Mouse (Mus musculus): ENCODE measurements around the gene Dynlt1a. TPM values are rescaled to one million over a fixed set of nuclear protein-coding genes. Genes with fewer than 3 reads are reported as not detected.
"Not testable (repeated sequence)": the region's sequence is repeated elsewhere in the genome, so short reads cannot be mapped to it uniquely, and the experiment has no call there.

The Dynlt1a gene
- polyA plus RNA-seq, 1 experiment from 2014 or later, result 42.6 TPM

DNA sequence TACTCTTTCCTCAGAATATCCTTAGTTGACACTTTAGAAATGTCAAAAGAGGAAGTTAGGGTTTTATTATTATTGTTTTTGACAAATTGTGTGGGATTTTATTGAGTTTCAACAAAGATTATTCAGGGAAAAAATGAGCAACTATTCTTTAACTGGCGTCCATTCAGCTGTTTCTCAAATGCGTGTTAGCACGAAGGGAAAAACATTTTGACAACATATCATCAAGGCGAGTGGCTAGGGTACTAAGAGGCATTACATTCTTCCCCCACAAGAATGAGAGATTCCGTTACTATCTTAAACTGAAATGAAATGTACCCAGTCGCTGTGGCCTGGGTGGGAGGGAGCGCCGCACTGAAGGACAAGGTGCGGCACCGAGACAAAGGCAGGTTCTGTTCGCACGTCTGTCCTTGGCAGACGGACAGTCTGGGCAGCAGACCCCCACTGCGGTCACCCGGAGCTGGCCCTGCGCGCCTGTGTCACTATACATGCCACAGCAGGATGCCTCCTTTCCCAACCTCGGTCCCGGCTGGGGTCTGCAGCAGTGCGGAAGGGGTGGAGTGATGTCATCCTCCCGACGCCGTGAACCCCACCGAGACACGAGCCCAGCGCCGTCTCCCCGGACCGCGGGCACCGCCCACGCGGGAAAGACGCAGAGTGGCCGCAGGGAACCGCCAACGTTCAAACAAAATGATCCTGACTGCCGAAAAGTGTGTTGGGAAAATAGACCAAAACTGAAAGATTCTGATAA lies 747 bp downstream of the Dynlt1a start:
- H3K4me1 ChIP-seq (replicated peaks; ENCODE audit: control insufficient read depth, insufficient read depth, low read length); H3K36me3 ChIP-seq (ENCODE audit: control insufficient read depth, insufficient read depth); H3K27ac ChIP-seq (ENCODE audit: low read length); H3K9me3 ChIP-seq (ENCODE audit: control insufficient read depth, low read length); H3K27me3 ChIP-seq (replicated peaks; ENCODE audit: control insufficient read depth, insufficient read depth, low read length): not testable (repeated sequence)
- ATAC-seq, result peak; percentile 34; the same call in 1 of the 2 replicates
- under 1% methylated on average over 35 of the region's 38 CpGs for WGBS
- H3K4me3 ChIP-seq (replicated peaks; ENCODE audit: low read length), result peak overlapping the region; percentile 44
- H3K9ac ChIP-seq (replicated peaks; ENCODE audit: low read depth, low read length), result peak overlapping the region; percentile 51; the same call in 1 of the 2 replicates
- peak overlapping the region; percentile 51 for H3K4me2 ChIP-seq (ENCODE audit: low read length)

DNA sequence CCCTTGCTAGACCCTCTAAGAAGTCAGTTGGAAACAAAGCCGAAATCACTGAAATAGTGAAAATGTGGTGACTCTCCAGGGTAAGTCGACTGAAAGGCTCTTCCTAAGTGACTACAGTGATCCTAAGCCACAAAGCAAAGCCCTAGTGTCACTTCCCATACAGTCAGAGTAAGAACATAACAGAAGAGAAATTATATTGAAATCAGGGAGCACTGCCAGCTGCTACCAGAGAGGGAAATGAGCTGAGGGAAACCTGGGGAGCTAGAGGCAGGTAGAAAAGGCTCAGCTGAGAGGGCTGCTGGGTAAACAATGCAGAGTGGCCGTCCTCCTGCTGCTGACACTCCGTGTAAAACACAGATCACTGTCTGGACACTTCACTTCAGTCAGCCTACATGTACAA lies 1.6 kb downstream of the Dynlt1a start:
- H3K36me3 ChIP-seq (ENCODE audit: control insufficient read depth, insufficient read depth); H3K9me3 ChIP-seq (ENCODE audit: control insufficient read depth, low read length); H3K9ac ChIP-seq (replicated peaks; ENCODE audit: low read depth, low read length); ATAC-seq; H3K4me3 ChIP-seq (replicated peaks; ENCODE audit: low read length); H3K27me3 ChIP-seq (replicated peaks; ENCODE audit: control insufficient read depth, insufficient read depth, low read length); H3K27ac ChIP-seq (ENCODE audit: low read length); H3K4me2 ChIP-seq (ENCODE audit: low read length); H3K4me1 ChIP-seq (replicated peaks; ENCODE audit: control insufficient read depth, insufficient read depth, low read length): not testable (repeated sequence)
- WGBS, result 44% methylated on average over 2 of the region's 4 CpGs

DNA sequence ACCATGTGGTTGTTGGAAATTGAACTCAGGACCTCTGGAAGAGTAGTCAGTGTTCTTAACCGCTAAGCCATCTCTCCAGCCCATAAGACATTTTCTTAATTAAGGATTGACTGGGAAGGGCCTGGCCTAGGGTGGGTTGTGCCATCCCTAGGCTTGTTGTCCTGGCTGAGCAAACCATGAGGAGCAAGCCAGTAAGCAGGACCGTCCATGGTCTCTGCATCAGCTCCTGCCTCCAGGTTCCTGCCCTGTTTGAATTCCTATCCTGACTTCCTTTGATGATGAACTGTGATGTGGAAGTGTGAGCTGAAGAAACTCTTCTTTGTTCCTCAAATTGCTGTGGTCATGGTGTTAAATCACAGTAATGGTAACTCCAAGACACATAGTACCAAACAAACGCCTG lies 2.8 kb downstream of the Dynlt1a start:
- not testable (repeated sequence) for H3K4me3 ChIP-seq (replicated peaks; ENCODE audit: low read length)

DNA sequence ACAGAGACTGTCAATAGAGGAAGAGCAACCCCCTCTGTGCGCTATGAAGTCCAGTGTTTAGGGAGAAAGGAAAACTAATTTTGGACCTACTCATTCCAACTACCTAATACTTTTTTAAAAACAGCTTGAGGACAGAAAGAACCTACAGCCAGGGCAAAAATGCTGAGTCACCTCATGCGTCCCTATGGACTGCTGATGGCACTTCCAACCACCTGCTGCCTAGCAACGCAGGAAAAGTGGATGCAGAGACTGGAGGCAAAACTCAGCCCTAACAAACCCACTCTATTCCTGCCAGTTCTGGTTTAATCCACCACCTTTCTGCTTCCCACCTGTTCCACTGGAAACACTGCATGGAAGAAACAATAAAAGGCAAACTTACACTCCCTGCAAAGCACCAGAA lies 4.5 kb downstream of the Dynlt1a start:
- H3K4me3 ChIP-seq (replicated peaks; ENCODE audit: low read length); H3K4me2 ChIP-seq (ENCODE audit: low read length); H3K9ac ChIP-seq (replicated peaks; ENCODE audit: low read depth, low read length); H3K9me3 ChIP-seq (ENCODE audit: control insufficient read depth, low read length); H3K27me3 ChIP-seq (replicated peaks; ENCODE audit: control insufficient read depth, insufficient read depth, low read length); H3K36me3 ChIP-seq (ENCODE audit: control insufficient read depth, insufficient read depth); ATAC-seq; H3K4me1 ChIP-seq (replicated peaks; ENCODE audit: control insufficient read depth, insufficient read depth, low read length); H3K27ac ChIP-seq (ENCODE audit: low read length): not testable (repeated sequence)
- WGBS, result 71% methylated on average over 3 of the region's 3 CpGs

More for the DNA sequence above, 2.8 kb downstream of the Dynlt1a start:
- not testable (repeated sequence) for ATAC-seq; H3K36me3 ChIP-seq (ENCODE audit: control insufficient read depth, insufficient read depth); H3K9ac ChIP-seq (replicated peaks; ENCODE audit: low read depth, low read length); H3K27me3 ChIP-seq (replicated peaks; ENCODE audit: control insufficient read depth, insufficient read depth, low read length); H3K4me2 ChIP-seq (ENCODE audit: low read length); H3K9me3 ChIP-seq (ENCODE audit: control insufficient read depth, low read length); H3K4me1 ChIP-seq (replicated peaks; ENCODE audit: control insufficient read depth, insufficient read depth, low read length); H3K27ac ChIP-seq (ENCODE audit: low read length)
- 95% methylated on average over 2 of the region's 3 CpGs for WGBS

DNA sequence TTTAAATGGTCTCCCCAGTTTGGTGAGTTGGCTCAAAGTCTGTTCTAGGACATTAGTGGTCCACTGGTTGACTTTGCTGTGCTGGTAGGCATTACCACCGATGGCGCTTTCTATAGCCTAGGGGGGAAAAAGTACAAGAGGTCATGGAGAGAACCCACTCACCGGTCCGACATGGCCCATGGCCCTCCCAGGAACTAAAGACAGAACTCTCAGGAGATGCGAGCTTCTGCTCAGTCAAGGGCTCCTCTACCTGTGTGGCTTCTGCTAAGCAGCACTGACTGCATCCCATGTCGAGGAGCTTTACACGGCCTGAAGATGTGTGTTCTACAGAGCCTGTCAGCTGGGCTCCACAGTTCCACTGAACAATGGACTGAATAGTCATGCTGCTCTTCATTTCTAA lies 5.6 kb downstream of the Dynlt1a start:
- H3K27me3 ChIP-seq (replicated peaks; ENCODE audit: control insufficient read depth, insufficient read depth, low read length); H3K9me3 ChIP-seq (ENCODE audit: control insufficient read depth, low read length); H3K36me3 ChIP-seq (ENCODE audit: control insufficient read depth, insufficient read depth); H3K4me1 ChIP-seq (replicated peaks; ENCODE audit: control insufficient read depth, insufficient read depth, low read length); H3K4me2 ChIP-seq (ENCODE audit: low read length); H3K4me3 ChIP-seq (replicated peaks; ENCODE audit: low read length); ATAC-seq; H3K9ac ChIP-seq (replicated peaks; ENCODE audit: low read depth, low read length); H3K27ac ChIP-seq (ENCODE audit: low read length): not testable (repeated sequence)
- WGBS, result 94% methylated on average over 7 of the region's 7 CpGs

DNA sequence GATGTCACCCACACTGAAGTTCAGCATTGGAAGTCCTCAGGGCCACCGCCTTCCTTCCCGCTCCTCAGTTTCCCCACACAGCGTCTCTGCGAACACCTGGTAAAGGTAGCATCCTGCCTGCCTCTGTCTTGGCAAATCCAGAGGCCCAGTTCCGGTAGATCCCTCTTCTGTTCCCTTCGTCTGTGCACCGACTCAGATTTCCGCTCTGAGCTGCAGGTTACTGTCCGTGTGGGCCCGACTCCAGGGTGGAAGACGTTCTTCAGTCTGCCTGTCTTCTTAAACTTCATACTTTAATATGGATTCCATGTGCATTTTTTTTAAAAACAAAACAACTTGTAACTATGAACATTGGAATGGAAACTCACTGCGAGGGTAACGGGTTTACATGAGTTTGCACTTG lies 10.8 kb downstream of the Dynlt1a start:
- H3K4me1 ChIP-seq (replicated peaks; ENCODE audit: control insufficient read depth, insufficient read depth, low read length); H3K4me2 ChIP-seq (ENCODE audit: low read length); H3K27me3 ChIP-seq (replicated peaks; ENCODE audit: control insufficient read depth, insufficient read depth, low read length); ATAC-seq; H3K9me3 ChIP-seq (ENCODE audit: control insufficient read depth, low read length); H3K4me3 ChIP-seq (replicated peaks; ENCODE audit: low read length); H3K27ac ChIP-seq (ENCODE audit: low read length); H3K36me3 ChIP-seq (ENCODE audit: control insufficient read depth, insufficient read depth); H3K9ac ChIP-seq (replicated peaks; ENCODE audit: low read depth, low read length): not testable (repeated sequence)
- WGBS, result 95% methylated on average over 9 of the region's 13 CpGs

DNA sequence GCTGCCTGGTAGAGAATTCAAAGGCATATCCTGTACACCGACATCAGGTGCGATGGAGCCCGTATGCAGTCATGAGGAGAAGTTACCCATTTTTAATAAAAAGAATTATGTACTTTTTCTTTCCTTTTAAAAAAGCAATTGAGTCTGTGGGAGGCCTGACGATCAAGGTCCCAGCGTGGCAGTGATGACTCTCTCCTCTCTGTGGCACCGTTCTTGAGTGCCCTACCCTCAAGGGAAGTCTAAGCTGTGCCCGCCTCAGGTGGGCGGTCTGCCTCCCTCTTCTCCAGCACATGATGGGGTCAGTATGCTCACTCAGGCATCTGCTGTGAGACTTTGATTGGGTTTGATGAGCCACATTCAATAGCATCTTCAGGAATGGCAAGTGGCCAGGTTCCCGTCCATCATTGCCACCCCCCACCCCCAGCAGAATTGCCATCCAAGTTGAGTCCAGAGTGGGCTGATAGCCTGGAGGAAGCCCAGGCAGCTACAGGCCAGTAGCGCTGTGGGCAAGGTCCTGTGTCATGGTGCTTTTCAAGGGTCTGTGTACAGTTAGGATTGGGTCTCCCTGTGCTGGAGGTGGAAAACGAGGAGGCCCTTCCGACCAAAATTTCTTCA lies 11.5 kb downstream of the Dynlt1a start:
- not testable (repeated sequence) for H3K4me1 ChIP-seq (replicated peaks; ENCODE audit: control insufficient read depth, insufficient read depth, low read length); H3K4me2 ChIP-seq (ENCODE audit: low read length); H3K27me3 ChIP-seq (replicated peaks; ENCODE audit: control insufficient read depth, insufficient read depth, low read length); H3K27ac ChIP-seq (ENCODE audit: low read length); H3K9me3 ChIP-seq (ENCODE audit: control insufficient read depth, low read length); ATAC-seq; H3K9ac ChIP-seq (replicated peaks; ENCODE audit: low read depth, low read length); H3K4me3 ChIP-seq (replicated peaks; ENCODE audit: low read length); H3K36me3 ChIP-seq (ENCODE audit: control insufficient read depth, insufficient read depth)
- 91% methylated on average over 12 of the region's 12 CpGs for WGBS

DNA sequence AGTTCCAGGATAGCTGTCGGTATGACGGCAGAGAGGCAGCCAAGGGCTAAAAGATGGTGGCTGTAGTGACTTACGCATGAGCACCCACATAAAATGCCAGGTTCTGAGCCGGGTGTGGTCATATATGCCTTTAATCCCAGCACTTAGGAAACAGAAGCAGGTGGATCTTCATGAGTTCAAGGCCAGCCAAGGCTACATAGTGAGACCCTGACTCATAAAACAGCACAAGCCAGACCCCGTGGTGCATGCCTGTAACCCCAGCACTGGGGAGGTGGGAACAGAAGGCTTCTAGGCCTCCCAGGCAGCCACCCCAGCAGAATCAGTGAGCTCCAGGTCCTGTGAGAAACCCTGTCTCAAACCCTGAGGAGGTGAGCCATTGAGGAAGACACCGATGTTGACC lies 12.4 kb downstream of the Dynlt1a start:
- 95% methylated on average over 5 of the region's 6 CpGs for WGBS
- not testable (repeated sequence) for H3K9ac ChIP-seq (replicated peaks; ENCODE audit: low read depth, low read length); H3K4me3 ChIP-seq (replicated peaks; ENCODE audit: low read length); H3K27me3 ChIP-seq (replicated peaks; ENCODE audit: control insufficient read depth, insufficient read depth, low read length); H3K4me2 ChIP-seq (ENCODE audit: low read length); H3K4me1 ChIP-seq (replicated peaks; ENCODE audit: control insufficient read depth, insufficient read depth, low read length); H3K27ac ChIP-seq (ENCODE audit: low read length); H3K9me3 ChIP-seq (ENCODE audit: control insufficient read depth, low read length); ATAC-seq; H3K36me3 ChIP-seq (ENCODE audit: control insufficient read depth, insufficient read depth)

DNA sequence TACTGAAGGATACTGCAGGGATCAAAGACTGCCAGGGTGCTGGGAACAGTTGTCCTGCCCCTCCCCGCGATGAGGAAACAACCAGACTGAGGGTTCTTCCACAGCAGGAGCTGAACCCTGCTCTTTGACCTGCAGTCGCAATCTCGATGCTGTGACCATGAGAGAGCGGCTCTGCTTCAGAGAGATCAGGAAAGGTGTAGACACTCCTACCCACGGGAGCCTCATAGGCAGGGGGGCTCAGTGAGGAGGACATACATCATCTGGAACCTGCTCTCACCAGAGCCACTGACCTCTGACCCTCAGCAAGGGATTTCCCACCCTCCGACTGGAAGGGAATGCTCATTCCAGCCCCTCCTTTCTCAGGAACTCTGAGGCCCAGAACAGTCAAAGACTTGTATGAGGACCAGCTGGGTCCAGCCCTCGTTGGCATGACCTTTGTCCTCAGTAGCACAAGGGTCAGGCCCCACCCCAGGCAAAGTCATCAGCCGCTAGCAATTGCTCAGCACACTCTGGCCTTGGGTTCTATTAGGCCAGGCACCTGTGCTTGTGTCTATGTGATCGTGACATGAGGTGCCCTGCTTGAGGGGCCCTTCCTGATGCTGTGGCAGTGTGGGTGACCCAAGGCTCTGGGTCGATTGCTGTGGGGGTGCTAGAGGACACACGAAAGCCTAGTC lies 17.0 kb downstream of the Dynlt1a start:
- H3K9me3 ChIP-seq (ENCODE audit: control insufficient read depth, low read length); H3K4me3 ChIP-seq (replicated peaks; ENCODE audit: low read length); H3K4me2 ChIP-seq (ENCODE audit: low read length); ATAC-seq; H3K27ac ChIP-seq (ENCODE audit: low read length); H3K4me1 ChIP-seq (replicated peaks; ENCODE audit: control insufficient read depth, insufficient read depth, low read length); H3K9ac ChIP-seq (replicated peaks; ENCODE audit: low read depth, low read length); H3K27me3 ChIP-seq (replicated peaks; ENCODE audit: control insufficient read depth, insufficient read depth, low read length); H3K36me3 ChIP-seq (ENCODE audit: control insufficient read depth, insufficient read depth): not testable (repeated sequence)
- 84% methylated on average over 5 of the region's 12 CpGs for WGBS
